ENCODE assay signal across 15 mouse cellular contexts in genomic region chr8:64367906-64368305, GRCm38 (mm10).
"Had no signal": no experiment of that assay in that cellular context is flagged by ENCODE, and none has a peak within 500 bp of the region (broad histone marks: within the 10 kb centered on the region; RNA-seq: fewer than 3 reads in every experiment).

No protein-coding gene starts in this region.

- DNase-seq: retina, postnatal 1 day; right cerebral cortex, adult 18-20 months; right cerebral cortex, postnatal 14 days; right cerebral cortex, postnatal 25 days; right cerebral cortex, postnatal 4 days; spleen, adult 18-20 months; thymus, adult 18-20 months; thymus, adult 2 months; thymus, postnatal 14 days; thymus, postnatal 25 days; thymus, postnatal 36 days; thymus, postnatal 4 days had no signal

- H3K4me3 ChIP-seq: neural tube, embryonic 15.5 days; stomach, embryonic 15.5 days had no signal

- H3K4me2 ChIP-seq: neural tube, embryonic 15.5 days; stomach, embryonic 15.5 days had no signal

- H3K27me3 ChIP-seq: neural tube, embryonic 15.5 days; stomach, embryonic 15.5 days had no signal

- H3K9me3 ChIP-seq: neural tube, embryonic 15.5 days; stomach, embryonic 15.5 days had no signal

- H3K27ac ChIP-seq: neural tube, embryonic 15.5 days; stomach, embryonic 15.5 days; stomach, postnatal 0 days had no signal

- H3K36me3 ChIP-seq: neural tube, embryonic 15.5 days; stomach, embryonic 15.5 days had no signal

- H3K4me1 ChIP-seq: neural tube, embryonic 15.5 days had no signal

- H3K9ac ChIP-seq: neural tube, embryonic 15.5 days; stomach, embryonic 15.5 days had no signal
